Mouse (Mus musculus) thymus, postnatal 10 days (tissue): ENCODE results near the gene Gbf1.

Source experiments
- DNase-seq, 2 experiments: peaks; one replicate each; pipeline ENCODE4 v3.0.0; 2021; ENCODE audit warnings: low spot score in 2 of 2

Gbf1 gene

DNA sequence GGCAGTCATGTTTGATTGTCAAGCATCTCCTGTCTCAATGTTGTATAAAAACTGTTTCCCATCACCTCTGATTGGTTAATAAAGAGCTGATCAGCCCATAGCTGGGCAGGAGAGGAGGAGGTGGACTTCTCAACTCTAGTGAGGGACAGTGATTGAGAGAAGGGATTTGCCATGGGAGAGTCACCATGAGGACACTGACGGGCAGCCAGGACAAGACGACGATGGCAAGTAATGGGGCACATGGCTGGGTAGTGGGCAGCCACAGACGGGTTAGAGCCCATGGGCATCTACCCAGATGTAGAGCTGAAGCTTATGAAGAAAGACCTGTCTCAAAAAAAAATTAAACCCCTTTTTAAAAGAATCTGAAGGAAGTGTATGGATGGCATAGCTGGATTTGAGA, 150.2 kb downstream of the Gbf1 start:
- no peak for DNase-seq

DNA sequence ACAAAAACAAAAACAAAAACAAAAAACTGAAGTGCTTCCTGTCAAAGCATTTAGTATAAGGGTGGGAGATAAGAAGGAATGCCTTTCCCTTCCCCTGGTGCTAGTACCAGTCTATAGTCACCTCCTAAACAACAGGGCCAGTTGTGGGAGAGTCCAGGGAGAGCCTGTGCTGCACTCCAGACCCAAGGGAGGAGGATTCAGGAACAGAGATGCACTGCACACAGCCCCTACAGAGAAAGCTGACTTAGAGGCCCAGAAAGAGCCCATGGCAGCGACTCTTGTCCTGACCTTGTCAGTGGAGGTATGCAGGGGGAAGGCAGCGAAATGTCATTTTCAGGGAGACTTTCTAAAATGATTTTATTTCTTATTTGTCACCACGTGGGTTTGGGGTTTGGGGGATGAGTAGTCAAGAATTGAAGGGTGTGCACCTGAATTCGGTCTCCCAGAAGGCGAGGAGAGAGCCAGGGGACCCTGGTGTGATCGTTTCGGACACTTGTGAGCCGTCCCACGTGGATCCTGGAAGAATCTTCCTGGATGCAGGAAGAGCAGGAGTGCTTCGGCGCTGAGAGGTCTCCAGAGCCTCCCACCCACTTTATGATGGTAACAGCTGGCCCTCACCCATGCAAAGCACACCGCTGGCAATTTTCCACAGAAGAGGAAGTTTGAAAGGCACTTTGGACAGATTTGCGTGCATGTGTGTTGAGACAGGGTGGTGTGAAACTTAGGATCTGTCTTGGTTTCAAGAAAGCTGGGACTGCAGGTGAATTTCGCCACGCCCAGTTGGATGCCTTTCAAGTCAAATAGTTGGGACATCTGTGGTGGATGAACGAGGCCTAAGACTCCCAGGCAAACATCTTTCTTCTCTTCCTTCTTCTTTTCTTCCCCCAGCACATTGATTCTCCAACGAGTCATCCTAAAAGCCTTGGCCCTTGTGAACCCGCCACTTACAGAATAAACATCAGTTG, 151.2 kb downstream of the Gbf1 start:
- DNase-seq: no peak

DNA sequence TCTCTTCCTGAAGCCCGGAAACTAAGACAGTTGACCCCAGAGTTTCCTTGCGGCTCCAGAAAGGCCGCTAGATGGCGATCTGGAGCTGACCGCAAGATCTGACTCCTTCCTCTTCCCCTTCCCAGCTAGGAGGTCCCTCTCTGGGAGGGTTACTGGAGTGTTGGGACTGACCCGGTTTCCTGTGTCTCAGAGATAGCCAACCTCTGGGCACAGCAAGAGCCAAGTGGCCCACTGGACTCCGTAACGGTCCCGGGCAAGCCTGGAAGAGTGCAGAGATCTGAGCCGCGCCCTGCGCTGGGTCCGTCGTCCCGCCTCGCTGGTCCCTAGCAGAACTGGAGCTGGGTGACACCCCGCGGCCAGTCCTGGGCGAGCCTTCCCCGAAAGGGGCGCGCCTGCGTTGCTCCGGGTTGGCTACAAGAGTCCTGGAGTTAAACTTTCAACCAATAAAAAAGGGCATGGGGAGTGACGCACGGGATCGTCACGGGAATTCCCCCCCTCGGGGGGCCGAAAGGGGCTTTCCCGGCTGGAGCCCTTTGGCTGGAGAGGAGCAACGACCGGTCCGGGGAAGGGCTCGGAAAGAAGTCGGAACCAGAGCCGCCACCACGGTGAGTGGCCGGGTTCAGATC, 152.0 kb downstream of the Gbf1 start, which contains the start of gene Nfkb2:
Nfkb2 (plus strand) TSS at position 105 of the 626 bp plus-strand sequence.
- DNase-seq: peak; percentile 76 to 79

DNA sequence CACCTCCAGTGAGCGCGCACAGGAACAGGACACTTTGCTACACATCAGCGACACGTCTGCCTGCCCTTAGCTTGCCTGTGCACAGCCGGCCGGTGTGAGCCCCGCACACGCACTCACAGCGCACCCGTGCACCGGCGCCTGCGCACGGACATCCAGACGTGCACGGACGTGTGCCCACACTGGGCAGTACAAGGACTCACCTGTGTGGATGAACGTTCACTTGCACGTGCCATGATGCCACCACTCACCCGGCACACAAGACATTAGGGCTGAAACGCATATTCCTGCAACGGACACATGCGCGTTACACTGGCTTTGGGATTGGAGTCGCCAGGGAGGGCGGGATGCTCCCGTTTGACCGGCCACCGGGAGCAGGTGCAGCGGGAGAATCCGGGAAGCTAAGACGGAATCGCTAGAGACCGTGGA, 152.6 kb downstream of the Gbf1 start:
- no peak for DNase-seq

DNA sequence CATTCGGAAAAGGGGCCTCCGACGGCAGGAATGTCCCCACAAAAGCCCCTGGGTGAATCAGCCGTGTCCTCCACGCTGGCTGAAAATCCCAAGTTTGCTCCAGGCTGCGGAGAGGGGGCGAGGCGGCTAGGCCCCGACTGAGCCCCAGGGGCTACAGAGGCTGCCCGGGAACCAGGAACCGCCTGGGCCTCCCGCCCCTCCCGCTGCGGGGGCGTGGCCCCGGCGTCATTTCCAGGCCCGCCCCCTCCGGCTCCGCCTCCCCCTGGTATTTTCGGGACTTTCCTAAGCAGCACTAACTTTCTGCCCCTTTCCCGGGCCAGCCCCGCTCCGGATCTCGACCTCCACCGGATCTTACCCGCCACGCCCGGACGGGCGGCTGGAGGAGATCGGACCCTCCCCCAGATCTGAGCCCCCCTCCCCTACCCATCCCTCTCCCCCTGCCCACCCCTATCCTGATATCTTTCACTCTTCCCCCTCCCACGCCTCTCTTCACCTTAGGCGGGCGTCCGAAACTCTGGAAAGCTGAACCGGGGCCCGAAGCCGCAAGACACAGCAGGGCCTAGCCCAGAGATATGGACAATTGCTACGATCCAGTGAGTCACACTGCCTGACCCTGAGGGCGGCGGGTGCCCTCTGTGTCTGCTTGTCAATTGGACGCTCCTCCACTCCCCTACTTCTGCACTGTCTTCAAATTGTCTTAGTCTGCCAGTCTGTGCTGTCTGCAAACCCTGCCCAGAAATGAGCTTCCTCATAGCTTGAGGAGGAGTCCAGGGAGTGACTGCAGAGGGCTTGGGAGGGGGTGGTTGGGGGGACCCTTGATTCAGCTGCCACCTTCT, 153.3 kb downstream of the Gbf1 start:
- DNase-seq: peak; percentile 82 to 88

DNA sequence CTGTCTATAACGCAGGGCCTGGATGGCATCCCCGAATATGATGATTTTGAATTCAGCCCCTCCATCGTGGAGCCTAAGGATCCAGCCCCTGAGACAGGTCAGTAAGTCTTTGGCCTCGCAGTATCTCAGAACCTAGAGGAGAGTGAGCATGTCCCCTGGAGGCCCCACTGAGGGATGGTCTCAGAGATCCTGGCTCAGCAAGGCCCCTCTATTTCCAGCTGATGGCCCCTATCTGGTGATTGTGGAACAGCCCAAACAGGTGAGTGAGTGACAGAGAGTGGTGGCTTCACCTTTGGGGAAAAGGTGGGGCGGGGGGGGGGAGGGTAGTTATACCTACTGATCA, 153.9 kb downstream of the Gbf1 start:
- DNase-seq: no peak

DNA sequence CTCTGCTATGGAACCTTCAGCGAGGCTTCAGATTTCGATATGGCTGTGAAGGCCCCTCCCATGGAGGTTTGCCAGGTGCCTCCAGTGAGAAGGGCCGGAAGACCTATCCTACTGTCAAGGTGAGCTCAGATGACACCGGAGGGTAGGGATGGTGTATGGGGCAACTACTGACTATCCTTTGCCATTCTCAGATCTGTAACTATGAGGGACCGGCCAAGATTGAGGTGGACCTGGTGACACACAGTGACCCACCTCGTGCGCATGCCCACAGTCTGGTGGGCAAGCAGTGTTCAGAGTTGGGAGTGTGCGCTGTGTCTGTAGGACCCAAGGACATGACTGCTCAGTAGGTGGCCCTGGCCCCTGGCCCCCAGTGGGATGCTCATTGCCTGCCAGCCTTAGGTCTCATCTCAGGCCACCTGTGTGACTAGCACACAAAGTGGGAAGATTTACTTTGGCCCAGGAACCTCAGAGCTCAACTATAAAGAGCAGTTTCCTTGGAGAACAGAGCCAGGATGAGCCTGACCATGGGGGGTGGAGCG, 154.5 kb downstream of the Gbf1 start:
- DNase-seq: no peak

DNA sequence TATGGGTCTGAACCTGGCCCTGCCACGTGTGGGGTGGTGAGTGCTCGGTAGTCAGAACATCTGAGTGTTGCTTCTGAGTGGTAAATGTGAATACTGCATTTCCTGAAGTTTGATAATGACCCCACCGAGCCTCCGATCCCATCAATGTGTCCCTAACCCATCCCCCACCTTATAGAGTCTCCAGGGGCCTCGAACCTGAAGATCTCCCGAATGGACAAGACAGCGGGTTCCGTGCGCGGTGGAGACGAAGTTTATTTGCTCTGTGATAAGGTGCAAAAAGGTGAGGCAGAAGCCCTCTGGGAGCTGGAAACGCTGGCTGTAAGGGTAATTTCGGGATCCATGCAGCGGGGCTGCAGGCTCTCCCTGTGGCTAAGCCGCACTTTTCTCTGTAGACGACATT, 155.5 kb downstream of the Gbf1 start:
- no peak for DNase-seq

DNA sequence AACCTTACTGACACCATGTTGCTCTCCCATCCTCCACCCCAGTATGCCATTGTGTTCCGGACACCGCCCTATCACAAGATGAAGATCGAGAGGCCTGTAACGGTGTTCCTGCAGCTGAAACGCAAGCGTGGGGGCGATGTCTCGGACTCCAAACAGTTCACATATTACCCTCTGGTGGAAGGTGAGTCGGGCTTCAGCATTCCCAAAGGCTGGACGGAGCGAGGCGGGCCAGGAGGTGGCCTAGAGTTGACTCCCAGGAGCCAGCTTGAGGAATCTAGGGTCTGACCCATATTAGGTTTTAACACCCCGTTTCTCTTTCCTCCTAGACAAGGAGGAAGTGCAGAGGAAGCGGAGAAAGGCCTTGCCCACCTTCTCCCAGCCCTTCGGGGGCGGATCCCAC, 156.0 kb downstream of the Gbf1 start:
- DNase-seq: no peak

DNA sequence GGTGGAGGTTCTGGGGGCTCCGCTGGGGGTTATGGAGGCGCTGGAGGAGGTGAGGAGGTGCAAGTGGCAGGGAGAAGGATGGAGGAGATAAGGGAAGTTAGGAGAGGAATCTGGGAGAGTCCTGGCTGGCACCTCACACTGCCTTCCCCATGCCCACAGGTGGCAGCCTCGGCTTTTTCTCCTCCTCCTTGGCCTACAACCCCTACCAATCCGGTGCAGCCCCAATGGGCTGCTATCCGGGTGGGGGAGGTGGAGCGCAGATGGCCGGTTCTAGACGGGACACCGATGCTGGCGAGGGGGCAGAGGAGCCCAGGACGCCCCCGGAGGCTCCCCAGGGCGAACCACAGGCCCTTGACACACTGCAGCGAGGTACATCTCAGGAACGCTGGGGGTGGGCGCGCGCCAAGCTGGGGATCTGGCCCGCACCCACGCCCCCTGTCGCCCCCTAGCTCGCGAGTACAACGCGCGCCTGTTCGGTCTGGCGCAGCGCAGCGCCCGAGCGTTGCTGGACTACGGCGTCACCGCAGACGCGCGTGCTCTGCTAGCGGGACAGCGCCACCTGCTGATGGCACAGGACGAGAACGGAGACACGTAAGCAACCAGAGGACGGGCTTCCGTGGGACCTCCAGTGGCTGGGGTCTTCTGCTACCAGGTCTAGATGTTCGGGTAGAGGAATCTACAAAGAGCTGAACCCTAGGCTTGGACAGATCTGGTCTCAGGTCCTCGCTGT, 156.6 kb downstream of the Gbf1 start:
- DNase-seq: peak; percentile 73 to 93

DNA sequence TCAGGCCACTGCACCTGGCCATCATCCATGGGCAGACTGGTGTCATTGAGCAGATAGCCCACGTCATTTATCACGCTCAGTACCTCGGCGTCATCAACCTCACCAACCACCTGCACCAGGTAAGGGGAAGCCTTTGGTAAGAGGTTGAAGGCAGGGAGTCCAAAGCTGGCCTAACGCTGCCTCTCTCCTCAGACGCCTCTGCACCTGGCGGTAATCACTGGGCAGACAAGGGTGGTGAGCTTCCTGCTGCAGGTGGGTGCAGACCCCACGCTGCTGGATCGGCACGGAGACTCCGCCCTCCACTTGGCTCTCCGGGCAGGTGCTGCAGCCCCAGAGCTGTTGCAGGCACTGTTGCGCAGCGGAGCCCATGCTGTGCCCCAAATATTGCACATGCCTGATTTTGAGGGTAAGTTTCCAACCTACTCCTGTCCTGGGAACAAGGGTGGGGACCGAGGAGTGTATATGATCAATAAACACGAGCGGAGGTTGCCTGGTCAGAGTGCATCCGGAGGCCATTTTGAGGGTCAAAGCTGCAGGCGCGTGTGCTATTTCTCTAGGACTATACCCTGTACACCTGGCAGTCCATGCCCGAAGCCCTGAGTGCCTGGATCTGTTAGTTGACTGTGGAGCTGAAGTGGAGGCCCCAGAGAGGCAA, 157.5 kb downstream of the Gbf1 start:
- no peak for DNase-seq

DNA sequence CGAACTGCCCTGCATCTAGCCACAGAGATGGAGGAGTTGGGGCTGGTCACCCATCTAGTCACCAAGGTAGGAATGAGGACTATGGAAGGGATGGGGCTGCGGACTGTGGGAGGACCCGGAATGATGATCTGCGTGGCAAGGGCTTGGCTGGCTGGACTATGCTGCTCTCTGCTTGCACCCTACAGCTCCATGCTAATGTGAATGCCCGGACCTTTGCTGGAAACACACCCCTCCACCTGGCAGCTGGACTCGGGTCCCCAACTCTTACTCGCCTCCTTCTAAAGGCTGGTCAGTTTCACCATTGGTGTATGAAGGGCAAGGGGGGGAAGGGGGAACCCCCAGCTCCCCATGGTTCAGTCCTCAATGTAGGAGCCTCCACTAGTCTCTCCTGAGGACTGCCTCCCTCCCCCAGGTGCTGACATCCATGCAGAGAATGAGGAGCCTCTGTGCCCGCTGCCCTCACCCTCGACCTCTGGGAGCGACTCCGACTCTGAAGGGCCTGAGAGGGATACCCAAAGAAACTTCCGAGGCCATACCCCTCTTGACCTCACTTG, 158.1 kb downstream of the Gbf1 start:
- no peak for DNase-seq

DNA sequence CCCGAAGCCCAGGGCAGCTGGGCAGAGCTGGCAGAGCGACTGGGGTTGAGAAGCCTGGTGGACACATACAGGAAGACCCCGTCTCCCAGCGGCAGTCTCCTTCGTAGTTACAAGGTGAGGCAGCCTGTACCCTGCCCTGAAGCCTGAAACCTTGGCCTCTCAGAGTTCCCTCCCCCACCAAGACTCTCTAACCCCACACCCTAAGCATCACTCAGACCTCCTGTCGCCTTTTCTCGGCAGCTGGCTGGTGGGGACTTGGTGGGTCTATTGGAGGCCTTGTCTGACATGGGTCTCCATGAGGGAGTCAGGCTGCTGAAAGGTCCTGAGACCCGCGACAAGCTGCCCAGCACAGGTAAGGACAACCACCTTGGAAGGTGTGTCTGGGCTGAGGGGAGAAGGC, 159.0 kb downstream of the Gbf1 start:
- DNase-seq: no peak

DNA sequence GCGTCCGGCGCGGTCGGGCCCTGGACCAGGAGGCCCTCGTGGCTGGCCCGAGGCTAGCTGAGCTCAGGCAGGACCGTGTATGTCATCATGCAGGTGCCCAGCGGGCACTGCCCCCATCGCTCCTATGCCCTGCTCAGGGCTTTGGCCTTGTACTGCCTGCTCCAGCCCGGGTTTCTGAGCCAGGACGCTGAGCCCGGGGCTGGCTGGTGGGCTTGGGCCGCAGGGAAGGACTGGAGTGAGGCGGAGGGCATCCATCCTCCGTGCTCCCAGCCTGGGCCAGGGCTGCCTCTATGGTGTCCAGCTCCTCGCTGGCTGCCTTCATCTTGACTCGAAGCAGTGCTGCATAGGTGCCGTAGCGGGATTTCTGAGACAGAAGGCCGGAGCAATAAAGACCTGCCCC, 160.3 kb downstream of the Gbf1 start:
- no peak for DNase-seq

DNA sequence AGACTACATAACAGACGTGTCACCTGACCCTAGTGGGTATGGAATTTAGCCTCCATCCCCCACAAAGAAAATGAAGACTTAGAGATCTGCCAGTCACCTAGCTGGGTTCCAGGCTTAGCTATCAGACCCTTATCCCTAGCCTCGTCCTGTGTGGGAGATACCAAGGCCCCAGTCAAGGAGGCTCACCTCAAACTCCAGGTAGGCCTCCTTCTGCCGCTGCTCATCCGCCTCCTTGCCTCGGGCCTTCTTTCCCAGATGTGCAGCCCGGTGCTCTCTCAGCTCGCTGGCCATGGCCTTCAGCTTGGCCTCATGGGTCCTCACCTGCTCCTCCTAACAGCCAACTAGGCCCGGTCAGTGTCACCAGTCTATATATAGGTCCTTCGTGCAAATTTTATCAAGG, 160.8 kb downstream of the Gbf1 start:
- DNase-seq: no peak

DNA sequence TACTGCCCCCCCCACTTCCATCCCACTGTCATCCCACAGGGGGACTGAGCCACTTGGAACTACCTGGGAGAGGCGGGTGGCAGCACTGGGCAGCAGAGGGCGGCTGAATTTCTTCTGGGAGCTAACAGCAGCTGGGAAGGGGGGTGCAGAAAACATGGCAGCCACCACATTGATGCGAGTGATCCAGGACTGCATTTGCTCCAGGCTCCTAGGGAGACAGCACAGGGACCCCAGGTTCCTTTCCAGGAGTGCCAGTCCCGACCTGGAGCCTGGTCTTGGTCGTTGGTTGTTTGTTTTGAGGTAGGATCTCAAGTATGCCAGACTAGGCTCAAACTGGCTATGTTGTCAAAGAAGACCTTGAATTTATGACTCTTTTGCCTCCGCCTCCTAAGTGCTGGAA, 161.3 kb downstream of the Gbf1 start:
- DNase-seq: no peak

DNA sequence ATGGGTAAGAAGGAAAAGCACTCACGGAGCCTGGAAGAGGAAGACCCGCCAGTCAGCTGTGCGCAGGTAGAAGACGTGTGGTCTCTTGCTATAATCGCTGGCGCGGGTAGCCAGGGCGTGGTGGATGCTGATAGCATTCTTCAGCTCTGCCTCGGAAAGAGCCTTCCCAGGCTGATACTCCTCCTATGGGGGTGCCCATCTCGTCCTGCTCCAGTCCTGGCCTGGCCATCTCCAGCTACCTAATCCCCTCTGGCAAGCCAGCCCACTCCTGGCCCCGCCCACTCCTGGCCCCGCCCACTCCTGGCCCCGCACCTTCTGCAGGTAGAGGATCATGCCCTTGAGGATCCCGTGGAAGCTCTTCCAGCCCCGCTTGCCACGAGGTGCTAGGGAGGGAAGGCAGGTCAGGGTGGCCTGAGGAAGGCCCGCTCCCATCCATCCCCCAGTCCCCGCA, 161.9 kb downstream of the Gbf1 start:
- DNase-seq: peak in 1 of 2 experiments; percentile 9

DNA sequence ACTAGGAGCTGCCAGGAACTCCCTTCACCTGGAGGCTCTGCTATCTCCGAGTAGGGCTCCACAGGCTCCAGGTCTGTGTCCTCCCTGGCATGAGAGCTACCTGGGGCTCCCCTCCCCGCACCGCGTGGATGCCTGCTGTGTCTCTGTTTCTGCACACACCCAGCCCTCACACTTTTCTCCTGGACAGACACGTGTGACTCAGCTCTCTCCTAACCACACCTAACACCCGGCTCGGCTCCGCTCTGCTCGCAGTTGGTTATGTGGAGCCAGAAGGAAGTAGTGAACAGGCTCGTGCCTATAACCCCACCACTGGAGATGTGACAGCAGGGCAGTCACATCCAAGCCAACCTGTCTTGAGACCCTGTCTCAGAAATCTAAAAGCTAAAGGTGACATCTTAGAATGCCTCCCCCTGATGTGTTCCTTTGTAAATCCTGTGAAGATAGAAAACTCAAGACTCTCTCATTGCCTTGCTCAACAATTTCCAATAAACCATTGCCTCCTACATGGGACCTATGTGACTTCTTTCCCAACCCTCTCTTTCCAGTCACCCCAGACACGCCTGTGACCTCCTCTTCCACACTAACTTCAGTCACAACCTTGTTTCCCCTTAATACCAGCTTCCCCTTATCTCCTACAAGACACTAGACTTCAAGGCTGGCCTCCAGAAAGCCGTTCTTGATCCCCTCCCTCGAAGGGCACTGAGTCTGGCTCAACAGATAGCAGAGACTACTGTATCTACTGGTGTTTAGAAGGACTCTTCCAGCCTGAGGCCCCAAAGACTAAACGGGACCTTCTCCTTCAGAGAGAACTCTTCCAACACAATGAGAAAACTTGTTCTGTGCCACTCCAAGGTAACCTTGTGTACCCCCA, 162.8 kb downstream of the Gbf1 start:
- no peak for DNase-seq
